Mouse (Mus musculus) right cerebral cortex, postnatal 25 days (tissue): ENCODE results near the gene Prkrip1.
"Not testable (repeated sequence)": the region's sequence is repeated elsewhere in the genome, so short reads cannot be mapped to it uniquely, and the experiment has no call there.

Source experiments
- DNase-seq: peaks from one replicate; pipeline ENCODE4 v3.0.0; 2022

Prkrip1 gene

GRCm38 (mm10) chr5:136160084-136160483 lies 38.7 kb downstream of the Prkrip1 start:
- not testable (repeated sequence) for DNase-seq

- DNase-seq = no peak
These were observed 43.4 kb downstream of the Prkrip1 start for GRCm38 (mm10) chr5:136155399-136155798.

- DNase-seq = no peak
These were observed 46.4 kb downstream of the Prkrip1 start for GRCm38 (mm10) chr5:136152365-136152764.

- not testable (repeated sequence) for DNase-seq
These were observed 49.6 kb downstream of the Prkrip1 start for GRCm38 (mm10) chr5:136149134-136149576.

- no peak for DNase-seq
These were observed 51.1 kb downstream of the Prkrip1 start for GRCm38 (mm10) chr5:136147704-136148103.

GRCm38 (mm10) chr5:136146936-136147335 lies 51.8 kb downstream of the Prkrip1 start:
- no peak for DNase-seq

- no peak for DNase-seq
These were observed 53.9 kb downstream of the Prkrip1 start for GRCm38 (mm10) chr5:136144606-136145430.

GRCm38 (mm10) chr5:136143161-136143755 lies 55.5 kb downstream of the Prkrip1 start:
- no peak for DNase-seq

GRCm38 (mm10) chr5:136142746-136143145 lies 56.0 kb downstream of the Prkrip1 start:
- no peak for DNase-seq

GRCm38 (mm10) chr5:136140057-136140482 lies 58.7 kb downstream of the Prkrip1 start:
- DNase-seq = no peak

- DNase-seq = no peak
These were observed 59.4 kb downstream of the Prkrip1 start for GRCm38 (mm10) chr5:136139393-136139792.

GRCm38 (mm10) chr5:136137658-136138274 lies 61.0 kb downstream of the Prkrip1 start:
- DNase-seq = no peak

GRCm38 (mm10) chr5:136136292-136136990 lies 62.3 kb downstream of the Prkrip1 start:
- no peak for DNase-seq

- peak; percentile 93 for DNase-seq
These were observed 63.0 kb downstream of the Prkrip1 start, which contains the start of the genes Lrwd1 and Alkbh4 for GRCm38 (mm10) chr5:136135571-136136291. Gene Lrwd1 (minus strand): TSS chr5:136136074. Gene Alkbh4 (plus strand): TSS chr5:136136146.
